Mouse (Mus musculus): ENCODE measurements around the gene Hspa1l.
"Not testable (repeated sequence)": the region's sequence is repeated elsewhere in the genome, so short reads cannot be mapped to it uniquely, and the experiment has no call there.

Hspa1l gene

GRCm38 (mm10) chr17:34951636-34952377, 20.7 kb upstream of the Hspa1l start:
- peak; percentile 78 for DNase-seq

- DNase-seq = peak; percentile 72
Measured at GRCm38 (mm10) chr17:34952378-34953040, 20.0 kb upstream of the Hspa1l start.

GRCm38 (mm10) chr17:34953258-34953657, 19.2 kb upstream of the Hspa1l start:
- DNase-seq = no peak

DNA sequence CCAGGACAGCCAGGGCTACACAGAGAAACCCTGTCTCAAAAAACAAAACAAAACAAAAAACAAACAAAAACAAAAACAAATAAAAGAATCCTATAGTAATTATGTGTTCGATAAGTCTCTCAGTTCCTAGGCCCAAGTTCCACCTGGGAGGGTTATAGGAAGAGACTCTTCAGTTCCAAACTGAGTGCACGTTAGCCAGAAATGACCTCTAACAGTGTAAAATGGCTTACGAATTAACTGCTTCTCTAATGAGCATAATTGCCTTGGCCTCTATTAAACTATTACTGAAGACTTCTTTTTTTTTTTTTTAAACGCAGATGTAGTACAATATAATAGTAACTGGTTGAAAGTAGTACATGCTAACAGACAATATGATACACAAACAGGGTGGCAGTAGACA, 18.6 kb upstream of the Hspa1l start:
- DNase-seq = no peak

GRCm38 (mm10) chr17:34954831-34955230, 17.7 kb upstream of the Hspa1l start:
- no peak for DNase-seq

- DNase-seq = no peak
Measured at GRCm38 (mm10) chr17:34955884-34956283, 16.6 kb upstream of the Hspa1l start.

GRCm38 (mm10) chr17:34956340-34956739, 16.2 kb upstream of the Hspa1l start:
- DNase-seq = no peak

GRCm38 (mm10) chr17:34957291-34957690, 15.2 kb upstream of the Hspa1l start:
- DNase-seq = not testable (repeated sequence)

GRCm38 (mm10) chr17:34957966-34958365, 14.5 kb upstream of the Hspa1l start:
- DNase-seq = not testable (repeated sequence)

GRCm38 (mm10) chr17:34958734-34959129, 13.8 kb upstream of the Hspa1l start:
- DNase-seq = not testable (repeated sequence)

GRCm38 (mm10) chr17:34959130-34959778, 13.2 kb upstream of the Hspa1l start, which contains the start of gene Hspa1b:
Hspa1b (minus strand) TSS chr17:34959238.
- peak; percentile 84 for DNase-seq

DNA sequence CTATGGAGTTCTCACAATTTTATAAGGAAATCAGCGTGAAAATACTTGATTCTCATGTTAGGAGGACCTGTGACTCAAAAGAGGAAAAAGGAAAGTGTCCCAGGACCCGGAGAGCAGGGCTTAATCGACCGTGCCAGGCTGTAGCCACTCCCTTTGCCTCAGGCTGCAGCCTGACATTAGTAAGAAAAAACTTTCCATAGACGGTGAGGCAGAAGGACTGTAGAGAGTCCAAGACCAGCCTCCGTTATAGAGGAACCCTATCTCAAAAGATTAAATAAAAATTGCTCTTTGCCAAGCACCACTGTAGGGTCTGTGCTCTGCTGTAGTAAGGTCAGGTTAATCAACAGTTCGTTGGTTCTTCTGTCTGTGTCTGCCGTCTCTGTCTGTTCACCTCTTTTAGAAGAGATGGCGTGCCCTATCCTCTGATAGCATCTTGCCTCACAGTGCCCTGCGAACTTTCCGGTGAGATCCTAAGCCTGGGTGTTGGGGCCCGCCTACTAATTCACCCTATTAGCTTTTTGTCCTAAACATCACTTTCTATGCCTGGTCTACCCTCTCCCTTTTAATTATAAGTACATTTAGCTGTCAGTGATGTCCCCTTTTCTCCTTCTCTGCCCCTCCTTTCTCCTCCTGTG, 12.5 kb upstream of the Hspa1l start:
- no peak for DNase-seq

- DNase-seq = no peak
Measured at GRCm38 (mm10) chr17:34960702-34961493, 11.6 kb upstream of the Hspa1l start.

GRCm38 (mm10) chr17:34962125-34962524, 10.4 kb upstream of the Hspa1l start:
- DNase-seq = no peak

DNA sequence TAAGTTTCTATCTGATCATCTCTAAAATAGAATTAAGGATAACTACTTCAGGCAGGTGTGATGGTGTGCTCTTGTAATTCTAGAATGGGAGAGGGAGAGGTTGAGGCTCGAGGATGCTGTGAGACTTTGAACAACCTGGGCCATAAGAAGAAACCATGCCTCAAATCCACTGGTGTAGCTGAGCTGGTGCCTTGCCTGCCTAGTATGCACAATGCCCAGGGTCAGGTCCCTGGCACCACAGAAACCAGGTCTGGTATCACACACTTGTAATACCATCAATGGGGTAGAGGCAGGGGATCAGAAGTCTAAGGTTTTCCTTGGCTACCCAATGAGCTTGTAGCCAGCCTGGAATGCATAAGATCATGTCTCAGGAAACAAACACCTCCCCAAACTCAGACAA, 9.7 kb upstream of the Hspa1l start:
- no peak for DNase-seq

DNA sequence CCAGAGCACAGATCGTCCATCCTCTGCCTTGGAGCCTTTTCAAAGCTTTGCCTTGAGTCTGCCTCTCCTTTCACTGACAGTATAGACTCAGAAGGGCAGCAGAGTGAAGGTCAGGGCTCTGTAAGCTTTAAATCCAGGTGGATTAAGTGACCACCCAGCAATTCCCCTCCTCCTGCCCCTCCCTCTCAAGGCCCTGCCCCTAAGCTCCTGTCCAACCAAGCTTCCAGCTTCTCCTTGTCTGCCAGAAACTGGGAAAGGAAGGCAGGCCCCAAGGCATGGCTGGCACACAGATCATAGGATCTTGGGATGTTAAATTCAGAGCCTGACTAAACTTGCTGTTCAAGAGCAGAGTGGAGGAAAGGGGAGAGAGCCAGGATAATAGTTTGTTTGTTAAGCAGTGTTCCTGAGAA, 7.9 kb upstream of the Hspa1l start:
- DNase-seq = no peak

DNA sequence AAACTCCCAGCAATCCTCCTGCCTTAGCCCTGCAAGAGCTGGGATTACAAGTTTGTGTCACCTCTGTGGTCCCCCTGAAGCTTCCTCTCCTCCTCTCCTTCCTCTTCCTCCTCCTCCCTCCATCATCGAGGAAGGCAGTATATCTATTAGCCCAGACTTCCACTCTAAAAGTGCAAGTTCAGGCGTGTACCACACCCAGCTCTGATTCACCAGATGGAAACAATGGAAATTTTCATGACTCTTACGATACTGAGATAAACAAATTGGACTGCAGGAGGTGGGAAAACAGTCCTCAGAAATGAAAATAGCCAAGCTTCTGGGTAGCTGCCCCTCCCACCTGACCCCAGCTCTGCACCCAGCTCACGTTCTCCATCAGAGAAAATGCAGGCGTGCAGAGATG, 6.9 kb upstream of the Hspa1l start:
- DNase-seq = no peak

DNA sequence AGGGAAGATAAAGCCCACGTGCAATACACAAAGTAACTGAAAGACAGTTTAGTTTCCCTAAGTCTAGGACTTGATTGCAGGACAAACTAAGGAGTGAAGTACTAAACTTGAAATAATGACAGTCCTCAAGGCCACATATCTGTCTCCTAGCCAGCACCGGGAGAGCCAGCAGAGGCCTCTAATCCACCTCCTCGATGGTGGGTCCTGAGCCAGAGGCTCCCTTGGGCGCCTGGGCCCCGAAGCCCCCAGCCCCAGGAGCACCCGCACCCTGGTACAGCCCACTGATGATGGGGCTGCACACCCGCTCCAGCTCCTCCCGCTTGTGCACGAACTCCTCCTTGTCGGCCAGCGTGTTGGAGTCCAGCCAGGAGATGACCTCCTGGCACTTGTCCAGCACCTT, 2.7 kb upstream of the Hspa1l start, which contains the start of gene Gm20481:
Gm20481 (plus strand) TSS at position 91 of the 400 bp plus-strand sequence.
- not testable (repeated sequence) for DNase-seq

DNA sequence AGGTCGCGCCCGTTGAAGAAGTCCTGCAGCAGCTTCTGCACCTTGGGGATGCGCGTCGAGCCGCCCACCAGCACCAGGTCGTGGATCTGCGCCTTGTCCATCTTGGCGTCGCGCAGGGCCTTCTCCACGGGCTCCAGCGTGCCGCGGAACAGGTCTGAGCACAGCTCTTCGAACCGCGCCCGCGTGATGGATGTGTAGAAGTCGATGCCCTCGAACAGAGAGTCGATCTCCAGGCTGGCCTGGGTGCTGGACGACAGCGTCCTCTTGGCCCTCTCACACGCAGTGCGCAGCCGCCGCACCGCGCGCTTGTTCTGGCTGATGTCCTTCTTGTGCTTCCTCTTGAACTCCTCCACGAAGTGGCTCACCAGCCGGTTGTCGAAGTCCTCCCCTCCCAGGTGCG, 1.7 kb upstream of the Hspa1l start:
- DNase-seq = not testable (repeated sequence)

- DNase-seq = not testable (repeated sequence)
Measured at GRCm38 (mm10) chr17:34971694-34972068, 822 bp upstream of the Hspa1l start.

GRCm38 (mm10) chr17:34975581-34976492, 3.3 kb downstream of the Hspa1l start:
- DNase-seq = no peak

All from cerebellum, adult 9-11 months (tissue).